Mouse (Mus musculus) lung, embryonic 16.5 days (tissue): ENCODE results near the gene Rad51b. TPM values are rescaled to one million over a fixed set of nuclear protein-coding genes. Genes with fewer than 3 reads are reported as not detected.
A peak's percentile ranks its signal among the peaks of the same experiment; 100 is the strongest.

Experiments
- ATAC-seq: fragments of 200-750 bp; cut with Nextera tagmentation; 2 replicates; pipeline ENCODE4 v1.8.0; 2017; ENCODE audit warnings: low read depth, mild to moderate bottlenecking, moderate library complexity
- H3K27ac ChIP-seq: fragments of 300-500 bp; sonication (generic); 2 replicates; pipeline ENCODE4 v1.5.1; 2014; ENCODE audit warnings: mild to moderate bottlenecking, control low read depth, low read length
- H3K27me3 ChIP-seq: fragments of 300-500 bp; sonication (generic); 2 replicates; pipeline ENCODE4 v1.6.1; 2014; ENCODE audit warnings: low read depth, low read length, mixed read lengths; ENCODE audit not compliant: control insufficient read depth, insufficient read depth
- H3K36me3 ChIP-seq: fragments of 300-500 bp; sonication (generic); 2 replicates; pipeline ENCODE4 v1.6.1; 2014; ENCODE audit warnings: low read length; ENCODE audit not compliant: control insufficient read depth, insufficient read depth
- H3K4me1 ChIP-seq: fragments of 300-500 bp; sonication (generic); replicated peaks from 2 replicates; pipeline ENCODE4 v1.6.1; 2014; ENCODE audit warnings: low read length, mixed read lengths; ENCODE audit not compliant: control insufficient read depth, insufficient read depth
- H3K4me2 ChIP-seq: fragments of 300-500 bp; sonication (generic); 2 replicates; pipeline ENCODE4 v1.6.1; 2014; ENCODE audit warnings: low read depth, low read length, control low read depth
- H3K4me3 ChIP-seq: fragments of 300-500 bp; sonication (generic); 2 replicates; pipeline ENCODE4 v1.5.1; 2014; ENCODE audit warnings: mild to moderate bottlenecking, low read length, control low read depth
- H3K9ac ChIP-seq: fragments of 300-500 bp; sonication (generic); 2 replicates; pipeline ENCODE4 v1.6.1; 2014; ENCODE audit warnings: low read length, control low read depth
- H3K9me3 ChIP-seq: fragments of 300-500 bp; sonication (generic); 2 replicates; pipeline ENCODE4 v1.6.1; 2016; ENCODE audit warnings: low read length; ENCODE audit not compliant: control insufficient read depth
- WGBS: fragments of 180-500 bp; shearing (Covaris S2); extraction: QIAGEN DNeasy Blood & Tissue Kit; methylation state at CpG from one replicate; pipeline ENCODE4 v1.1.7; 2014; 5-methylcytosine and 5-hydroxymethylcytosine counted together
- polyA plus RNA-seq: library from polyadenylated mRNA; unstranded; fragments of >200 nt; fragmentation: Nextera tagmentation; extraction: Ambion mirVana; gene quantifications from 2 replicates; pipeline ENCODE4 v1.2.1, GENCODE M21; 2015

Rad51b gene
- polyA plus RNA-seq, 1 experiment from 2014 or later, result 7.6 TPM

GRCm38 (mm10) chr12:79707565-79708422 is 410.7 kb downstream of the Rad51b start:
- H3K9ac ChIP-seq, result 0 out of 2 replicates have a peak overlapping the region, but pooled peaks have one; percentile 28
- H3K4me2 ChIP-seq, result no peak overlapping the region
- no peaks in the 10 kb centered on the region for H3K27me3 ChIP-seq
- H3K4me1 ChIP-seq, result peaks cover 27% of the 10 kb centered on the region
- 44% methylated on average over 9 of the region's 9 CpGs for WGBS
- ATAC-seq, result peak; percentile 53
- no peaks in the 10 kb centered on the region for H3K36me3 ChIP-seq
- H3K4me3 ChIP-seq, result no peak overlapping the region
- H3K9me3 ChIP-seq, result no peaks in the 10 kb centered on the region
- H3K27ac ChIP-seq, result peak overlapping the region; percentile 91

- Histone ChIP-seq H3K4me2 (no peak overlapping the region), H3K4me3 (no peak overlapping the region), H3K27me3 (no peaks in the 10 kb centered on the region), H3K4me1 (peaks cover 27% of the 10 kb centered on the region), H3K9me3 (no peaks in the 10 kb centered on the region), H3K27ac (peak overlapping the region; percentile 91), H3K9ac (no peak overlapping the region), H3K36me3 (no peaks in the 10 kb centered on the region)
- WGBS, result 33% methylated on average over 5 of the region's 5 CpGs
- ATAC-seq, result peak; percentile 81
Measured at GRCm38 (mm10) chr12:79708423-79708733, 411.3 kb downstream of the Rad51b start.

GRCm38 (mm10) chr12:79713286-79713685 is 416.2 kb downstream of the Rad51b start:
- no peaks in the 10 kb centered on the region for H3K36me3 ChIP-seq
- peaks cover 24% of the 10 kb centered on the region for H3K4me1 ChIP-seq
- no peak overlapping the region for H3K9ac ChIP-seq
- no peaks in the 10 kb centered on the region for H3K27me3 ChIP-seq
- H3K4me3 ChIP-seq, result no peak overlapping the region
- H3K4me2 ChIP-seq, result no peak overlapping the region
- H3K27ac ChIP-seq, result no peak overlapping the region
- ATAC-seq, result no peak
- H3K9me3 ChIP-seq, result no peaks in the 10 kb centered on the region

- H3K4me1 ChIP-seq, result peaks cover 17% of the 10 kb centered on the region
- no peak overlapping the region for H3K4me2 ChIP-seq
- H3K27ac ChIP-seq, result no peak overlapping the region
- H3K9ac ChIP-seq, result no peak overlapping the region
- H3K36me3 ChIP-seq, result no peaks in the 10 kb centered on the region
- no peaks in the 10 kb centered on the region for H3K27me3 ChIP-seq
- whole genome bisulfite sequencing, result 67% methylated on average over 6 of the region's 6 CpGs
- ATAC-seq, result no peak
- H3K9me3 ChIP-seq, result no peaks in the 10 kb centered on the region
- no peak overlapping the region for H3K4me3 ChIP-seq
Measured at GRCm38 (mm10) chr12:79714484-79714883, 417.4 kb downstream of the Rad51b start.

- Histone ChIP-seq H3K4me2 (peak overlapping the region; percentile 22), H3K27me3 (no peaks in the 10 kb centered on the region), H3K27ac (peak overlapping the region; percentile 88), H3K4me3 (no peak overlapping the region), H3K9ac (peak overlapping the region; percentile 45), H3K4me1 (peaks cover 20% of the 10 kb centered on the region), H3K9me3 (no peaks in the 10 kb centered on the region), H3K36me3 (no peaks in the 10 kb centered on the region)
- 35% methylated on average over 12 of the region's 12 CpGs for WGBS
- ATAC-seq, result peak; percentile 78
Measured at GRCm38 (mm10) chr12:79715506-79716345, 418.6 kb downstream of the Rad51b start.

- Histone ChIP-seq H3K4me2 (no peak overlapping the region), H3K9ac (no peak overlapping the region), H3K36me3 (no peaks in the 10 kb centered on the region), H3K27ac (peak overlapping the region; percentile 46; the same call in 1 of the 2 replicates), H3K9me3 (no peaks in the 10 kb centered on the region), H3K4me3 (no peak overlapping the region), H3K4me1 (peaks cover 20% of the 10 kb centered on the region), H3K27me3 (no peaks in the 10 kb centered on the region)
- WGBS, result 50% methylated on average over 10 of the region's 10 CpGs
- no peak for ATAC-seq
Measured at GRCm38 (mm10) chr12:79719091-79719846, 422.2 kb downstream of the Rad51b start.

GRCm38 (mm10) chr12:79719847-79720201 is 422.7 kb downstream of the Rad51b start:
- Histone ChIP-seq H3K27me3 (no peaks in the 10 kb centered on the region), H3K4me1 (peaks cover 20% of the 10 kb centered on the region), H3K9me3 (no peaks in the 10 kb centered on the region), H3K4me2 (no peak overlapping the region), H3K36me3 (no peaks in the 10 kb centered on the region), H3K9ac (no peak overlapping the region), H3K27ac (peak overlapping the region; percentile 46; the same call in 1 of the 2 replicates), H3K4me3 (no peak overlapping the region)
- no peak for ATAC-seq
- 65% methylated on average over 1 of the region's 1 CpGs for WGBS

GRCm38 (mm10) chr12:79724875-79725274 is 427.8 kb downstream of the Rad51b start:
- H3K4me2 ChIP-seq, result no peak overlapping the region
- no peak for ATAC-seq
- H3K27me3 ChIP-seq, result no peaks in the 10 kb centered on the region
- H3K9me3 ChIP-seq, result peaks cover 7% of the 10 kb centered on the region
- peaks cover under 1% of the 10 kb centered on the region; the same call in 1 of the 2 replicates for H3K4me1 ChIP-seq
- no peak overlapping the region for H3K27ac ChIP-seq
- H3K36me3 ChIP-seq, result peaks cover 3% of the 10 kb centered on the region; the same call in 1 of the 2 replicates
- no peak overlapping the region for H3K9ac ChIP-seq
- no peak overlapping the region for H3K4me3 ChIP-seq

GRCm38 (mm10) chr12:79725711-79726110 is 428.6 kb downstream of the Rad51b start:
- peaks cover 9% of the 10 kb centered on the region for H3K4me1 ChIP-seq
- H3K27me3 ChIP-seq, result no peaks in the 10 kb centered on the region
- no peak overlapping the region for H3K27ac ChIP-seq
- ATAC-seq, result no peak
- peaks cover 7% of the 10 kb centered on the region for H3K9me3 ChIP-seq
- no peak overlapping the region for H3K4me2 ChIP-seq
- peaks cover 3% of the 10 kb centered on the region; the same call in 1 of the 2 replicates for H3K36me3 ChIP-seq
- no peak overlapping the region for H3K9ac ChIP-seq
- no peak overlapping the region for H3K4me3 ChIP-seq
